Mouse (Mus musculus) cortical plate, adult 2 months (tissue): ENCODE data around the gene Pik3c2b.
"Not testable (repeated sequence)": the region's sequence is repeated elsewhere in the genome, so short reads cannot be mapped to it uniquely, and the experiment has no call there.

ENCODE experiments used
- CTCF ChIP-seq: fragments of 200-500 bp; IDR thresholded peaks from 2 replicates; pipeline ENCODE4 v1.5.1; 2011; ENCODE audit warnings: mild to moderate bottlenecking, control low read depth, low read length; ENCODE audit not compliant: insufficient read depth; ENCODE audit errors: extremely low read depth
- POLR2A ChIP-seq: fragments of 200-500 bp; IDR thresholded peaks from 2 replicates; pipeline ENCODE4 v1.6.1; 2011; ENCODE audit warnings: mild to moderate bottlenecking, low read length, control low read depth; ENCODE audit not compliant: insufficient read depth; ENCODE audit errors: extremely low read depth

DNA sequence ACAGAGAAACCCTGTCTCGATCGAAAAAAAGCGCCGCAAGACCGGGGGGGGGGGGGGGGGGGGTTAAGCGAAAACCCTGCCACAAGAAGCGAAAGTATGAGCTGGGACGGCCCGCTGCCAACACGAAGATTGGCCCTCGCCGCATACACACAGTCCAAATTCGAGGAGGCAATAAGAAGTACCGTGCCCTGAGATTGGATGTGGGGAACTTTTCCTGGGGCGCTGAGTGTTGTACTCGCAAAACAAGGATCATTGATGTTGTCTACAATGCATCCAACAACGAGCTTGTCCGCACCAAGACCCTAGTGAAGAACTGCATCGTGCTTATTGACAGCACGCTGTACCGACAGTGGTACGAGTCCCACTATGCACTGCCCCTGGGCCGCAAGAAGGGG is 19.7 kb upstream of the Pik3c2b start:
- TF ChIP-seq CTCF, POLR2A: not testable (repeated sequence)
